Mouse (Mus musculus) ES-Bruce4 (cell line): ENCODE data around the gene Vmn1r222. TPM values are rescaled to one million over a fixed set of nuclear protein-coding genes. Genes with fewer than 3 reads are reported as not detected.
"Not testable (repeated sequence)": the region's sequence is repeated elsewhere in the genome, so short reads cannot be mapped to it uniquely, and the experiment has no call there.

Experiments used
- H3K27ac ChIP-seq: 2 replicates; pipeline ENCODE4 v1.5.1; 2012; ENCODE audit warnings: low read length, inconsistent platforms; ENCODE audit not compliant: insufficient read depth
- H3K27me3 ChIP-seq: 2 replicates; pipeline ENCODE4 v1.6.1; 2012; ENCODE audit warnings: mild to moderate bottlenecking, low read length, inconsistent platforms; ENCODE audit not compliant: control insufficient read depth, poor library complexity, insufficient read depth, severe bottlenecking
- H3K36me3 ChIP-seq: 2 replicates; pipeline ENCODE4 v1.6.1; 2012; ENCODE audit warnings: inconsistent platforms, mild to moderate bottlenecking, low read length, moderate library complexity; ENCODE audit not compliant: control insufficient read depth, poor library complexity, insufficient read depth, severe bottlenecking
- H3K4me1 ChIP-seq: one replicate; pipeline ENCODE4 v1.8.1; 2011; ENCODE audit warnings: low read length; ENCODE audit not compliant: control insufficient read depth, insufficient read depth
- H3K4me3 ChIP-seq: 2 replicates; pipeline ENCODE4 v1.5.1; 2011; ENCODE audit warnings: low read depth, mild to moderate bottlenecking, low read length
- H3K9ac ChIP-seq: 2 replicates; pipeline ENCODE4 v1.6.1; 2012; ENCODE audit warnings: low read depth, mild to moderate bottlenecking, inconsistent platforms; ENCODE audit not compliant: poor library complexity, severe bottlenecking
- H3K9me3 ChIP-seq: replicated peaks from 2 replicates; pipeline ENCODE4 v1.6.1; 2012; ENCODE audit warnings: mild to moderate bottlenecking, low read length, inconsistent platforms; ENCODE audit not compliant: control insufficient read depth, poor library complexity, insufficient read depth, severe bottlenecking
- CTCF ChIP-seq: IDR thresholded peaks from one replicate; pipeline ENCODE4 v1.8.1; 2011; ENCODE audit warnings: low read depth, low read length
- EP300 ChIP-seq: IDR thresholded peaks from 2 replicates; pipeline ENCODE4 v1.6.1; 2011; ENCODE audit warnings: low read depth, low read length; ENCODE audit not compliant: insufficient read depth
- POLR2A ChIP-seq: IDR thresholded peaks from one replicate; pipeline ENCODE4 v1.8.1; 2011; ENCODE audit warnings: low read length; ENCODE audit not compliant: insufficient read depth
- polyA plus RNA-seq: library from polyadenylated mRNA; stranded (reverse); fragments of >200 nt; gene quantifications from 2 replicates; pipeline ENCODE4 v1.2.4, GENCODE M21; 2011; ENCODE audit warnings: low read depth; ENCODE audit not compliant: missing spikeins, insufficient read depth, insufficient read length

The Vmn1r222 gene
- polyA plus RNA-seq, 1 experiment = not detected

- Histone ChIP-seq H3K9ac (no peak overlapping the region), H3K9me3 (0 out of 2 replicates have a peak, but pooled peaks cover 4% of the 10 kb centered on the region), H3K27ac (no peak overlapping the region), H3K36me3 (no peaks in the 10 kb centered on the region), H3K4me1 (no peaks in the 10 kb centered on the region), H3K27me3 (no peaks in the 10 kb centered on the region), H3K4me3 (no peak overlapping the region)
- TF ChIP-seq EP300 = no peak
- no peak for TF ChIP-seq POLR2A
- no peak for TF ChIP-seq CTCF
Observed at GRCm38 (mm10) chr13:23258546-23259048, 22.9 kb upstream of the Vmn1r222 start.

- H3K27ac ChIP-seq, H3K9ac ChIP-seq, H3K36me3 ChIP-seq, H3K27me3 ChIP-seq, H3K4me1 ChIP-seq, H3K4me3 ChIP-seq, H3K9me3 ChIP-seq: not testable (repeated sequence)
Observed at GRCm38 (mm10) chr13:23246834-23247233, 11.1 kb upstream of the Vmn1r222 start, which contains the start of gene Vmn1r223. Gene Vmn1r223 (plus strand): TSS chr13:23247134.

GRCm38 (mm10) chr13:23213827-23214226, 21.9 kb downstream of the Vmn1r222 start, which contains the start of gene Vmn1r221:
Gene Vmn1r221 (plus strand): TSS chr13:23214127.
- H3K4me1 ChIP-seq, H3K4me3 ChIP-seq, H3K27ac ChIP-seq, H3K27me3 ChIP-seq, H3K36me3 ChIP-seq, H3K9ac ChIP-seq, H3K9me3 ChIP-seq: not testable (repeated sequence)

GRCm38 (mm10) chr13:23203885-23204284, 31.9 kb downstream of the Vmn1r222 start:
- not testable (repeated sequence) for H3K9me3 ChIP-seq, H3K4me1 ChIP-seq, H3K4me3 ChIP-seq, H3K9ac ChIP-seq, H3K36me3 ChIP-seq, H3K27me3 ChIP-seq, H3K27ac ChIP-seq

- TF ChIP-seq EP300 (no peak), CTCF (no peak), POLR2A (no peak)
- H3K27ac ChIP-seq = no peak within 1 kb of the TSS
Observed at GRCm38 (mm10) chr13:23187875-23188274, 47.9 kb downstream of the Vmn1r222 start, which contains the start of gene Vmn1r220. Gene Vmn1r220 (minus strand): TSS chr13:23187975.

More at GRCm38 (mm10) chr13:23187875-23188274, 47.9 kb downstream of the Vmn1r222 start, which contains the start of gene Vmn1r220:
- no peaks in the 10 kb centered on the region for H3K9me3 ChIP-seq
- no peaks in the 10 kb centered on the region for H3K27me3 ChIP-seq
- H3K36me3 ChIP-seq = no peaks in the 10 kb centered on the region
- no peaks in the 10 kb centered on the region for H3K4me1 ChIP-seq
- H3K9ac ChIP-seq = no peak within 1 kb of the TSS
- no peak within 1 kb of the TSS for H3K4me3 ChIP-seq

Other genes starting within 250 kb of the Vmn1r222 start
- gene Vmn1r213, start 228.3 kb downstream of the Vmn1r222 start, polyA plus RNA-seq = not detected in 2 replicates
- gene Vmn1r214, start 205.5 kb downstream of the Vmn1r222 start, polyA plus RNA-seq = not detected in 2 replicates
- not detected in 2 replicates for gene Vmn1r215, start 167.9 kb downstream of the Vmn1r222 start, polyA plus RNA-seq
- not detected in 2 replicates for gene Vmn1r217, start 117.7 kb downstream of the Vmn1r222 start, polyA plus RNA-seq
- 0.11 and 0.12 TPM in 2 replicates for gene Vmn1r218, start 102.8 kb downstream of the Vmn1r222 start, polyA plus RNA-seq
- gene Vmn1r219, start 76.6 kb downstream of the Vmn1r222 start, polyA plus RNA-seq = not detected in 2 replicates
- not detected in 2 replicates for gene Vmn1r220, start 48.0 kb downstream of the Vmn1r222 start, polyA plus RNA-seq
- not detected in 2 replicates for gene Vmn1r221, start 21.8 kb downstream of the Vmn1r222 start, polyA plus RNA-seq
- not detected in 2 replicates for gene Vmn1r223, start 11.2 kb upstream of the Vmn1r222 start, polyA plus RNA-seq
- 47.3 and 52.8 TPM in 2 replicates for gene Zfp322a, start 133.3 kb upstream of the Vmn1r222 start, polyA plus RNA-seq
- 10.0 and 10.3 TPM in 2 replicates for gene Abt1, start 187.9 kb upstream of the Vmn1r222 start, polyA plus RNA-seq
- 0.40 and 0.46 TPM in 2 replicates for gene Btn1a1, start 230.0 kb upstream of the Vmn1r222 start, polyA plus RNA-seq